Mouse (Mus musculus): ENCODE measurements around the gene Amph.

DNA sequence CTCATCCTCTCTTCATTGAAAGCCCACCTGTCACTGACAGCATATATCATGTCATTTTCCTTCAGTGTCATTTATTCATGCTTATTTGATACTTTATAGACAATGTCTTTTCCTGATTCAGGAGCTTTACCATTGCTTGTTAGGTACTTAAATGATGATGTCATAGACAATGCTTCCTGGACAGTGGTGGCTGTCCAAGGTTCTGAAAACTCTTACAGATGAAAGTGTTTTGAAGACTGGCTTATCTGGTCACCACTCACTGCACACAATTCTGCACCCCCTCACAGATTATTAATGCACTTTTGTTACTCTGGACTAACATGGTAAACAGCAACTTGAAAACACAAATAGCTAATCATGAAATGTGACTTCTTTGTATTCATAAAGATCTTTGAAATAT is 124.3 kb downstream of the Amph start:
- TF ChIP-seq CTCF (IDR thresholded peaks at IDR 0.05; ENCODE audit: extremely low read depth, insufficient read depth, low read length) (no peak), POLR2A (IDR thresholded peaks at IDR 0.05; ENCODE audit: extremely low read depth, insufficient read depth, low read length) (no peak)

Measured in cortical plate, adult 2 months (tissue).